Mouse (Mus musculus): ENCODE measurements around the gene Wdfy1. TPM values are rescaled to one million over a fixed set of nuclear protein-coding genes. Genes with fewer than 3 reads are reported as not detected.

The Wdfy1 gene
- polyA plus RNA-seq (2015; fragmentation: Nextera tagmentation; extraction: Ambion mirVana): 53.2 and 54.2 TPM in 2 replicates

GRCm38 (mm10) chr1:79775927-79776458, at the start of gene Wdfy1, which contains the start of gene Mrpl44:
TSS of gene Wdfy1 (minus strand) at chr1:79776143.
TSS of gene Mrpl44 (plus strand) at chr1:79776018.
- ATAC-seq (ENCODE audit: low FRiP score, low TSS enrichment): peak; percentile 100
- peaks cover 24% of the 10 kb centered on the region for H3K36me3 ChIP-seq (ENCODE audit: insufficient read depth, low read length)
- H3K4me1 ChIP-seq (ENCODE audit: insufficient read depth, low read length): peaks cover 3% of the 10 kb centered on the region; the same call in 1 of the 2 replicates
- peak within 1 kb of the TSS; percentile 72 for H3K4me2 ChIP-seq (replicated peaks; ENCODE audit: low read depth, low read length)
- H3K27me3 ChIP-seq (ENCODE audit: insufficient read depth, low read length): no peaks in the 10 kb centered on the region
- WGBS: under 1% methylated on average over 38 of the region's 38 CpGs
- H3K9ac ChIP-seq (replicated peaks; ENCODE audit: low read length): peak within 1 kb of the TSS; percentile 93
- peak within 1 kb of the TSS; percentile 91 for H3K4me3 ChIP-seq (ENCODE audit: low read length)
- H3K9me3 ChIP-seq (ENCODE audit: low read length): no peaks in the 10 kb centered on the region
- H3K27ac ChIP-seq (ENCODE audit: low read length): peak within 1 kb of the TSS; percentile 85

GRCm38 (mm10) chr1:79823951-79824633, 48.1 kb upstream of the Wdfy1 start:
- H3K4me1 ChIP-seq (ENCODE audit: insufficient read depth, low read length): peaks cover 23% of the 10 kb centered on the region
- ATAC-seq (ENCODE audit: low FRiP score, low TSS enrichment): no peak
- peak overlapping the region; percentile 76 for H3K27ac ChIP-seq (ENCODE audit: low read length)
- 0 out of 2 replicates have a peak, but pooled peaks cover 4% of the 10 kb centered on the region for H3K36me3 ChIP-seq (ENCODE audit: insufficient read depth, low read length)
- 0 out of 2 replicates have a peak overlapping the region, but pooled peaks have one; percentile 1 for H3K4me3 ChIP-seq (ENCODE audit: low read length)
- H3K9me3 ChIP-seq (ENCODE audit: low read length): no peaks in the 10 kb centered on the region
- H3K9ac ChIP-seq (replicated peaks; ENCODE audit: low read length): 0 out of 2 replicates have a peak overlapping the region, but pooled peaks have one; percentile 46
- whole genome bisulfite sequencing: 48% methylated on average over 14 of the region's 14 CpGs
- H3K4me2 ChIP-seq (replicated peaks; ENCODE audit: low read depth, low read length): peak overlapping the region; percentile 35
- H3K27me3 ChIP-seq (ENCODE audit: insufficient read depth, low read length): no peaks in the 10 kb centered on the region

- Histone ChIP-seq H3K36me3 (ENCODE audit: insufficient read depth, low read length) (0 out of 2 replicates have a peak, but pooled peaks cover 4% of the 10 kb centered on the region), H3K4me1 (ENCODE audit: insufficient read depth, low read length) (peaks cover 23% of the 10 kb centered on the region), H3K9me3 (ENCODE audit: low read length) (no peaks in the 10 kb centered on the region), H3K27ac (ENCODE audit: low read length) (peak overlapping the region; percentile 56), H3K9ac (replicated peaks; ENCODE audit: low read length) (no peak overlapping the region), H3K27me3 (ENCODE audit: insufficient read depth, low read length) (no peaks in the 10 kb centered on the region), H3K4me2 (replicated peaks; ENCODE audit: low read depth, low read length) (peak overlapping the region; percentile 26; the same call in 1 of the 2 replicates), H3K4me3 (ENCODE audit: low read length) (no peak overlapping the region)
- ATAC-seq (ENCODE audit: low FRiP score, low TSS enrichment): peak; percentile 63; the same call in 1 of the 2 replicates
- WGBS: 45% methylated on average over 13 of the region's 13 CpGs
These were observed 47.0 kb upstream of the Wdfy1 start for GRCm38 (mm10) chr1:79822806-79823525.

- 91% methylated on average over 11 of the region's 11 CpGs for WGBS
- H3K27me3 ChIP-seq (ENCODE audit: insufficient read depth, low read length): no peaks in the 10 kb centered on the region
- H3K4me2 ChIP-seq (replicated peaks; ENCODE audit: low read depth, low read length): no peak overlapping the region
- ATAC-seq (ENCODE audit: low FRiP score, low TSS enrichment): no peak
- no peaks in the 10 kb centered on the region for H3K9me3 ChIP-seq (ENCODE audit: low read length)
- no peak overlapping the region for H3K27ac ChIP-seq (ENCODE audit: low read length)
- H3K4me3 ChIP-seq (ENCODE audit: low read length): no peak overlapping the region
- H3K36me3 ChIP-seq (ENCODE audit: insufficient read depth, low read length): peaks cover 4% of the 10 kb centered on the region; the same call in 1 of the 2 replicates
- peaks cover 14% of the 10 kb centered on the region; the same call in 1 of the 2 replicates for H3K4me1 ChIP-seq (ENCODE audit: insufficient read depth, low read length)
- no peak overlapping the region for H3K9ac ChIP-seq (replicated peaks; ENCODE audit: low read length)
These were observed 43.4 kb upstream of the Wdfy1 start for GRCm38 (mm10) chr1:79819296-79819879.

- Histone ChIP-seq H3K9ac (replicated peaks; ENCODE audit: low read length) (no peak overlapping the region), H3K4me2 (replicated peaks; ENCODE audit: low read depth, low read length) (no peak overlapping the region), H3K27me3 (ENCODE audit: insufficient read depth, low read length) (no peaks in the 10 kb centered on the region), H3K4me3 (ENCODE audit: low read length) (no peak overlapping the region), H3K27ac (ENCODE audit: low read length) (no peak overlapping the region), H3K4me1 (ENCODE audit: insufficient read depth, low read length) (no peaks in the 10 kb centered on the region), H3K36me3 (ENCODE audit: insufficient read depth, low read length) (no peaks in the 10 kb centered on the region; the same call in 1 of the 2 replicates), H3K9me3 (ENCODE audit: low read length) (no peaks in the 10 kb centered on the region)
- 94% methylated on average over 3 of the region's 3 CpGs for WGBS
- no peak for ATAC-seq (ENCODE audit: low FRiP score, low TSS enrichment)
These were observed 39.5 kb upstream of the Wdfy1 start for GRCm38 (mm10) chr1:79815446-79815845.

- WGBS: 83% methylated on average over 3 of the region's 3 CpGs
- no peak for ATAC-seq (ENCODE audit: low FRiP score, low TSS enrichment)
- no peak overlapping the region for H3K27ac ChIP-seq (ENCODE audit: low read length)
- 0 out of 2 replicates have a peak, but pooled peaks cover 3% of the 10 kb centered on the region for H3K36me3 ChIP-seq (ENCODE audit: insufficient read depth, low read length)
- H3K9ac ChIP-seq (replicated peaks; ENCODE audit: low read length): no peak overlapping the region
- no peak overlapping the region for H3K4me3 ChIP-seq (ENCODE audit: low read length)
- H3K4me2 ChIP-seq (replicated peaks; ENCODE audit: low read depth, low read length): no peak overlapping the region
- H3K4me1 ChIP-seq (ENCODE audit: insufficient read depth, low read length): no peaks in the 10 kb centered on the region
- no peaks in the 10 kb centered on the region for H3K27me3 ChIP-seq (ENCODE audit: insufficient read depth, low read length)
- no peaks in the 10 kb centered on the region for H3K9me3 ChIP-seq (ENCODE audit: low read length)
These were observed 33.5 kb upstream of the Wdfy1 start for GRCm38 (mm10) chr1:79809447-79809846.

- no peak overlapping the region for H3K9ac ChIP-seq (replicated peaks; ENCODE audit: low read length)
- ATAC-seq (ENCODE audit: low FRiP score, low TSS enrichment): no peak
- no peak overlapping the region for H3K27ac ChIP-seq (ENCODE audit: low read length)
- 0 out of 2 replicates have a peak, but pooled peaks cover 3% of the 10 kb centered on the region for H3K36me3 ChIP-seq (ENCODE audit: insufficient read depth, low read length)
- H3K9me3 ChIP-seq (ENCODE audit: low read length): no peaks in the 10 kb centered on the region
- no peaks in the 10 kb centered on the region for H3K27me3 ChIP-seq (ENCODE audit: insufficient read depth, low read length)
- 82% methylated on average over 5 of the region's 5 CpGs for WGBS
- no peaks in the 10 kb centered on the region for H3K4me1 ChIP-seq (ENCODE audit: insufficient read depth, low read length)
- no peak overlapping the region for H3K4me2 ChIP-seq (replicated peaks; ENCODE audit: low read depth, low read length)
- no peak overlapping the region for H3K4me3 ChIP-seq (ENCODE audit: low read length)
These were observed 30.9 kb upstream of the Wdfy1 start for GRCm38 (mm10) chr1:79806865-79807264.

GRCm38 (mm10) chr1:79803614-79804013, 27.7 kb upstream of the Wdfy1 start:
- no peaks in the 10 kb centered on the region for H3K27me3 ChIP-seq (ENCODE audit: insufficient read depth, low read length)
- ATAC-seq (ENCODE audit: low FRiP score, low TSS enrichment): no peak
- WGBS: 91% methylated on average over 7 of the region's 7 CpGs

GRCm38 (mm10) chr1:79802858-79803427, 27.0 kb upstream of the Wdfy1 start:
- no peak overlapping the region for H3K4me3 ChIP-seq (ENCODE audit: low read length)
- 0 out of 2 replicates have a peak, but pooled peaks cover 3% of the 10 kb centered on the region for H3K36me3 ChIP-seq (ENCODE audit: insufficient read depth, low read length)
- no peaks in the 10 kb centered on the region for H3K27me3 ChIP-seq (ENCODE audit: insufficient read depth, low read length)
- H3K27ac ChIP-seq (ENCODE audit: low read length): no peak overlapping the region
- no peaks in the 10 kb centered on the region for H3K4me1 ChIP-seq (ENCODE audit: insufficient read depth, low read length)
- WGBS: 92% methylated on average over 11 of the region's 11 CpGs
- no peak overlapping the region for H3K9ac ChIP-seq (replicated peaks; ENCODE audit: low read length)
- no peaks in the 10 kb centered on the region for H3K9me3 ChIP-seq (ENCODE audit: low read length)
- ATAC-seq (ENCODE audit: low FRiP score, low TSS enrichment): no peak
- no peak overlapping the region for H3K4me2 ChIP-seq (replicated peaks; ENCODE audit: low read depth, low read length)

More at GRCm38 (mm10) chr1:79803614-79804013, 27.7 kb upstream of the Wdfy1 start:
- Histone ChIP-seq H3K27ac (ENCODE audit: low read length) (no peak overlapping the region), H3K4me1 (ENCODE audit: insufficient read depth, low read length) (no peaks in the 10 kb centered on the region), H3K9me3 (ENCODE audit: low read length) (no peaks in the 10 kb centered on the region), H3K9ac (replicated peaks; ENCODE audit: low read length) (no peak overlapping the region), H3K4me2 (replicated peaks; ENCODE audit: low read depth, low read length) (no peak overlapping the region), H3K4me3 (ENCODE audit: low read length) (no peak overlapping the region), H3K36me3 (ENCODE audit: insufficient read depth, low read length) (0 out of 2 replicates have a peak, but pooled peaks cover 3% of the 10 kb centered on the region)
